Mouse (Mus musculus) stomach, postnatal 0 days (tissue): Measurements from ENCODE around the gene Cnn3.

ENCODE experiments used
- CTCF ChIP-seq: IDR thresholded peaks from 2 replicates; pipeline ENCODE4 v1.5.1; 2016; ENCODE audit warnings: antibody characterized with exemption, low read depth, mild to moderate bottlenecking, moderate library complexity
- EP300 ChIP-seq: optimal IDR thresholded peaks from 2 replicates; pipeline ENCODE3; 2016; ENCODE audit warnings: antibody characterized with exemption

- no peak for TF ChIP-seq CTCF
- no peak for TF ChIP-seq EP300
These were observed 65.7 kb downstream of the Cnn3 start for GRCm38 (mm10) chr3:121492026-121492425.
